Mouse (Mus musculus) monocyte, adult 2 months (primary cell): ENCODE data around the gene Smad6.

ENCODE experiments used
- DNase-seq, 2 experiments: peaks; one replicate each; pipeline ENCODE4 v3.0.0; 2022; ENCODE audit warnings: low spot score in 2 of 2, low read depth in 1 of 2

Smad6 gene

DNA sequence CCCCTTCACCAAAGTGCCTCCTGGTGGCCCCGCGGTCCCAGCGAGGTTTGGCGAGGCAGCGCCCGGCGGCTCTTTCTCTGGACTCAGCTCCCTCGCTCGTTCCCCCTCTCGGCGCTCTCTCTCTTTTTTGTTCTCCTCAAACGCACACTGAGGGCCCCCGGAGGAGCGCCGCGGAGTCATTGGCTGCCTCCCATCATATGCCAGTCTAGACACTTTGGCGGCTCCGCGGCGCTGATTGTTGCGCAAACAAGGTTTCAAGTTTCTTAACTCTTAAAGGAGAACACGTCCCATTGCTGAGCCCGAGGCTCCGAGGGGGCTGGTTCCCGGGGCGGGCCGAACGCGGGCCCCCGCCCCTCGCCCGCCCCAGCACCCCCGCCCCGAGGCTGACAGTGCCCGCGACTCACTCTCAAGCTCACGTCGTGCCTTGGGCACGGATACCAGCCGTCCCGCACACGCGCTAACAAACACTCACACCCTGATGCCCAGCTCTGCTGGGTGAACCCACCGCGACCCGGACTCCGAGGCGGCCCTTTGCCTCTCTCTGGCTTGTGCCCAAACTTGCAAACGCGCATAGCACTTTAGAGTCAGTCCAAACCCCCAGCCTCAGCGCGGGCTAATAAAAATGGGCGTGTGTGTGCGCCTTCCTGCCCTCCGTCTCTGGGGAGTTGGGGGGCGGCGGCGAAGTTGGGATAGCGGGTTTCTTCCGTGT, at the start of gene Smad6:
Smad6 (minus strand) TSS at position 207 of the 709 bp plus-strand sequence.
- DNase-seq = peak; percentile 69 to 81

DNA sequence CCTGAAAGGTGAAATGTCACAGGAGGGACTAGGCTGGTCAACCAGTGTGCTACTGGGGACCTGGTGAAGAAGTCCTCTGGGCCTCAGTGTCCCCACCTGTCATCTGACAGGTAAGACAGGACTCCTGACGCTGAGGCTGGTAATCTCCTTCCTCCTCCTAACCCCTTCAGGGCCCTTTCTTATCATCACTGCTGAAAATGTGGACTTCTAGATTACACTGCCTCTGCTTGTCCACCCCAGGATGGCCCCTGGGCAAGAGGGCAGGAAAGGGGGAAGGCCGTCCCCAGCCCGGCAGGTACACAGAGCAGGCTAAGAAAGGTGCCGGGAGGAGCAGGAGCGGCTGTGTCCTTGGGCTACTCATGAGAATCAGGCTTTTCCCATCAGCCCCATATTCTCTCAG, 48.8 kb upstream of the Smad6 start:
- DNase-seq = no peak

DNA sequence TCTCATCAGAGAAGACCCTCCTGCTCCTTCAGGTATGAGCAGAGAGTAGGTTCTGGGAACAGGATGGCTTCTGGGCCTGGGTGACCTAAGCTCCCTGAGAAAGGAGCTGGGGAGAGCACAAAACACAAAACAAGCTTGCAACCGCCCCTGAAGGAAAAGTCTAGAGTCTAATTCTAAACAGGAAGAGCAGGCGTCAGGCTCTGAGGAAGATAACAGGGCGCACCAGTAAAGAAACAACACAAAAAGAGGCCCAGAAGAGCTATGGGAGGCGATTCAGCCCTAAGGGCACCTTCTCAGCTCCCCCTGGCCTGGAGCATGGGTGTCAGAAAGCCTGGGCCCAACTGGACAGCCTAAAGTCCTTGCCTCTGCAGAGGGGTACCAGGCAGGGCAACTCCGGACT, 47.3 kb upstream of the Smad6 start:
- no peak for DNase-seq

DNA sequence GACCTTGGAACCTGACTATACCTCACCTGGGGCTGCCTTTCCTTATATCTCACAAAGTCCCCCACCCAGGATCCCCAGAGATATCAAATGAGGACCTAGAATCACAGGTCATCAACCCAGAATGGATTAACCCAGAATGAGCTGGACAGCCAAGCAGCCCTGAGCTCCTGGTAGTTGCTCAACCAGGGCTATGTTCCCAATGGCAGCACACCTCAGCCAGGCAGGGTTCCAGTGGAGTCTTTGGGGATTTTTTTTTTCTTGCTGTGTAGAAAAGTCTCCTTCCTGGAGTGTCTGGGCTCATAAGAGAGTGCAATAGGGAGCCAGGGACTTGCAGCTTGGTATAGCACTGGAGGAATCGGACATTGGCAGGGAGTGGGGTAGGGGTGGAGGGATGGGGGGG, 46.7 kb upstream of the Smad6 start:
- DNase-seq = no peak

DNA sequence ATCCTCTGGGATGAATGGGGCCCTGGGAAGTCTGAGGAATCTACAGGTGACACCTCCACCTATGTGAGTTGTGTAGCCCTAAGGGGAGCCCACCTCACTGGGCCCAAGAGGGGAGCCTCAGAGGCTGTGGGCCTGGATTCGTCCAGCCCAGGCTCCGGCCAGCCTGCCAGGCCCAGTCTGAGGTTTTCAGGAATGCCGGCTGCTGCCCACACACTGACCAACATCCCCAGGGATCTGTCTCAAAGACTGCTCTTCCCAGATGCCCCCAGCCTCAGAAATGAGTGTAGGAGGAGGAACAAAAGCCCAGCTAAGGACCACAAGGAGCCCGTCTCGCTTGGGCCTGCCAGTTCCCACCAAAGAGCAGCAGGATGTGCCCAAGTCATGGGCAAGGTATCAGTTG, 45.9 kb upstream of the Smad6 start:
- DNase-seq = no peak

DNA sequence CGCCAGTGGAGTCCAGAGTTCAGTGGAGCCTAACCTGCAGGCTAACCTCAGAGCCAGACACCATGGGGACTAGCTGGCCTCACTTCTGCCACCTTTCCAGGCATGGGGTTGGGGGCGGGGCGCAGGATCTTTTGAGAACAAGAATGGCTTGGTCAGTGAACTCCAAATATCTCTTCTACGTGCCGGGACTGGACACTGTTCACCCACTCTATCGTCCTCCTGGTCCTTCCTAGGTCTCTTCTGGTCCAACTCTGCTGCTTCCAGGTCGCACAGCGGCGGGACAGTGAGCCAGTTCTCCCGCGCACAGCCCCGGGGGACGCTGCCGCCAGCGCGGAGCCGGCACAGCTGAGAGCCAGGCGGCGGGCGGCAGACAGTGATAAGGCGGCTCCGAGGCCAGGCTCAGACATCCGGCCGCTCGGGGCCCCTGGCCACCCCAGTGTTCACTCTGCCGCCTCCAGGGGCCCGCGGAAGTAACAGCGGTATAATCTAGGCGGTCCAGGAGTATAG, 38.2 kb upstream of the Smad6 start:
- DNase-seq = no peak

DNA sequence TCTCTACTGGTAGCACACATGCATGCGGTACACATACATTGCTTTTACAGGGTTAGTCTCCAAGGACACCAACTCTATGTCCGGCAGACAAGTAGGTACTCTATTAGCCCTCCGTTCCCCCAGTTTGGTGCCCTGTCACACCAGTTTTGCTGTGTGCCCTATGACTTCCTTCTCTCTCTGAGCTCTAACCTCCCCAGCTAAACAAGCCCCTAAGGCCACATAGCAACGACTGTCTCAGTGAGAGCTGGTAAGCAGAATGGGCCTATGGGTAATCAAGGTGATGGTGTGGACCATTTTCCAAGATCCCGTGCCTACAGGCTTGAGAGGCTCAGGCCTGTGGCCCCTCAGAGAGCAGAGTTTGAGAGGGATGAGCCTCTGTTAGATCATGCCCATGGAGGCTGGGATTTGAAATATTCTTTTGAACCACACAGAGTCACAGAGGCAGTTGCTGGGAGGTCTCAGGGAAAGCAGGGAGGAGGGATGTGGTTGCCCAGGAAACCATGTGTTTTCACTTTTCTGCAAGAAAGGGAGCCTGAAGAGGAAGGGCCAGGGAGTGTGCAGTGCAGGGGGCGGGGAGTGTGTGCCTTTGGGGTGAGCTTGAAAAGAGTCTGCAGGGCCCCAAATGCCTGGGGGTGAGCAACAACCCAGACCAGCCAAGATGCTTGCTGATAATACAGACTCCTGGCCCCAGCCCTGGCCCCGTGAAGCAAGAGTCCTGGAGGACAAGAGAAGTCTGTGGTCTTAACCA, 36.2 kb upstream of the Smad6 start:
- DNase-seq = no peak

DNA sequence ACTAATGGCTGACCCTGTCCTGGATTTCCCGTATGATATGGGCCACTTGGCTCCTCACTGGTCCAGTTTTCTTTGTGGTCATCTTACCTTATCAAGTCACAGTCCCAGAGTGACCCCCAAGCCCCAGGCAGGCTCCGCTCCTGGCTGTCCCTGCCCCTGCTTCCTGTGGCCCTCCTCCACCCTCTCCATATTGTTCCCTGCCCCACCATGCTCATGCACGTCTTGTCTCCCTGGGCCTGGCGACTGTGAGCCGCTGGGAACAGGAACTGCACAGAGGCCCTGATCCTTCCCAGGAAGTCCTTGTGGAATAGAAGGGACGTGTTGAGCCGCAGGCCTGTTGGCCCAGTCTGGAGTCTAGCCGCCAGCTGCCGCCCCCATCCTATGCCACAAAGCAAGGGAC, 33.3 kb upstream of the Smad6 start:
- DNase-seq = no peak

DNA sequence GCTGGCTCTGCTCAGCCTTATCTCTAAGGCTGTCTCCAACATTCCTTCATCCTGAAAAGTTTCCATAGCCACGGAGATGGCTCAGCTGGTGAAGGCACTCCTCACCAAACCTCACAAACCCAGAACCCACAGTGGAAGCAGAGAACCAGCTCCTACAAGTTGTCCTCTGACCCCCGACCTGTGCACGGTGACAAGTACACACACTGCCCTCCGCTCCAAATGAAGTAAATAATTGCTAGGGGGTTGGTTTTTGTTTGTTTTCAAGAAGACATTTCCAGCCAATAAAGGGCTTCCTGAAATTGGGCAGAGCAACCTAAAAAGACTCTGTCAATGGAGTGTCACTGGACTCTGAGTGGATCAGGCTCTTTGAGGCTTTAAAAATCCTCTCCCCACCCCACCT, 31.9 kb upstream of the Smad6 start:
- no peak for DNase-seq

DNA sequence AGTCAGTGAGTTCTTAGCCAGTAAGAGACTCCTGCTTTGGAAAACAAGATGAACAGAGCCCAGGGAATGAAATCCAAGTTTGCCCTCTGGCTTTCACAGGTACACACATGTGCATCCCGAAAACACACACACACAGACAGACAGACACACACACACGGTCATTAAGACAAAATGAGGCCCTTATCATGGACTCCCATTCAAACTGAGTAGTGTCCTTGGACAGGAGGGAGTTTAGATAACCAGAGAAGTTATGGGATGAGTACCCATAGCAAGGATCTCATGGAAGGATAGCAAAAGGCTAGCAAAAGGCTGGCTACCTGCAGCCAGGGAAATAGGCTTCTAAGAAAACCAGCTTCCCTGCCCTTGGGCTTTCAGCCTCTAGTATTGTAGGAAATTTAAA, 29.4 kb upstream of the Smad6 start:
- DNase-seq = no peak

DNA sequence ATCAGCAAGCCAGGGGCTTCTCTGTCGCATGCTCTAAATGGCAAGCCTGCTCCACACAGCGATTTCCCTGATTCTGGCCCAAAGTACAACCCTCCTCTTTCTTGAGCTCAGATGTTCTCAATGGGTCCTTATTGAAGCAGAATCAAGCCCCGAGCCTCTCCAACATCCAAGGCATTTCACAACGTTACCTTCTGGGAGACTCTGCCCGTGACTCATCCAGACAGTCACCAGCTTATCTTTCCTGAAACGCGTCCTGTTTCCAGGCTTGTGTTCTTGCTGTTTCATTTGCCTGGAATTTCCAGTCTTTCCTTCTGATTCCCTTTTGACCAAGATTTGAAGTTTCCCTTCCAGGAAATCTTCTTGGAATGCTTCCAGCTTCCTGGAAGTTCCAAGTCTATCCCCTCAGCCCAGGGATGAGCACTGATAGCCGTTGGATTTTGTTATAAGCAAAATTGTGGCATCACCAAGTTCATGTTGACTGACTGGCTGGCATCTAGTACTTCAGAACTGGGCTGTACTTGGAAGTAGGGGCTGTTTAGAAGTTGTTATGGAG, 28.7 kb upstream of the Smad6 start:
- no peak for DNase-seq

DNA sequence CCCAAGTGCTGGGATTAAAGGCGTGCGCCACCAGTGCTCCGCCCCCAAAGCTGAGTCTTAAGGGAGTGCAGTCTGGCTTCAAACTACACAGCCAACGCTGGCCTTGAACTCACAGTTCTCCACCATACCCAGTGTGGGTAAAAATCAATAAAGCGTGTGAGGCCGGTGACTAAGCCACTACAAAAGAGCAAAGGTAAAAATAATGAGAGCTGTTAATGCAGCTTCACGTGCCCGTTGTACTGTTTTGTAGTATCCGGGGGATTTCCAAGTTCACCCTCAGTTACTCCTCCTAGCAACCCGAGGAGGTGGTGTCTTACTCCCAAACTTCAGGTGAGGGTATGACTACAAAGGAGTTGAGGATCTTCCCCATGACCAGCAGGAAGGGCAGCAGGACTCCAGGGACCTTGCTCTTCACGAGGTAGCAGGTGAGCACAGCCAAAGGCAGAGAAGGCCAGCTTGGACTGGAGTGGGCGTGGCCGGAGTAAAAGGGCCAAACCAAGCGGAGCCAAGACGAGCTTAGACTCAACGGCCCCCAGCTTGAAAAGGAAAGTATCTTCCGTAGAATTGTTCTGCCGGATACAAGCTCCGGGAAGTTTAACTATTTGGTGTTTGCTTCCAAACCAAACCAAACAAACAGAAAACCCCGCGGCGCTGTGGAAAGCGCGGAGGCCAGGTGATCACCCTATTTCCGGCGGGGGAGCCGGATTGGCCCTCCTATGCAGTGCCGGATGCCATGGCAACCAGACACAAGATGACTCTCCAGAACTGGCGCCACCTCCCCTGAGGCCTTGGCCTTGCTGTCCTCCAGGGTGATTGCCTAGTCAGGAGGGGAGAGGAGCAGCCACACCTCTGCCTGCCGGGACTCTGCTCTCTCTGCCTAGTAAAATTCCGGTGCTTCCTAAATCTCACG, 27.9 kb upstream of the Smad6 start:
- DNase-seq = no peak

DNA sequence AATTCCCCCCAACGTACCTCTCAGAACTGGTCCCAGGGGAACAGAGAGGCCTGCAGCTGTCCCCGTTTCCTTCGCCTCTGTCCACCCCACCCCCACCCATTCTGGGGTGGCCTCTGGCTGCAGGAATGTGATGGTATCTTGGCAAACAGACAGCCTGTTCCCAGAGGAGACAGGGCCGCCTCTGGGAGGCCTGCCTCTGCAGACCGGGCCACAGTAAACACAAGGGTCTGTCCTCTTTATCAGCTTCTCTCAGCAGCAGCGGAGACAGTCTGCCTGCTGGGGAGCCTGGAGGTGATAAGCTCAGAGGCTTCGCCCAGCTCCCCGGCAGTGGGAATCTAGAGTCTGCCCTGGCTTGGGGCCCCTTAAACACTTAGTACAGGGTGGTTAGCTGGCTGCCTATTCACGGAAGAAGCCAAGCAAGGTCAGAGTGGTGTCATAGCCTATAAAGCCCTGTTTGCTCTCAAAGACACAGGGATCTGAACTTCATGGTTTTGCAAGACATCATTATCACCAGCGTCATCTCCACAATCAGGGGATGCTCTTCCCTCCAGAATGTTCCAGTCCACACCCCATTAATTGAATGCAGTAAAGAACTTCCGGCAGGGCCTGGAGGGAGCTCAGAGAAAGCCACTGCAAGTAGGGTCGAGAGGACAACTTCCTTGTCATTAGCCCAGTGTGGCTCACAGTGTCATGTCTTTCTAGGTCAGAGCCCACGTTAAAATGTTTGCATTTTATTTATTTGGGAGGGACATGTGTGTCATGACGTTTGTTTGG, 23.4 kb upstream of the Smad6 start:
- DNase-seq = no peak

DNA sequence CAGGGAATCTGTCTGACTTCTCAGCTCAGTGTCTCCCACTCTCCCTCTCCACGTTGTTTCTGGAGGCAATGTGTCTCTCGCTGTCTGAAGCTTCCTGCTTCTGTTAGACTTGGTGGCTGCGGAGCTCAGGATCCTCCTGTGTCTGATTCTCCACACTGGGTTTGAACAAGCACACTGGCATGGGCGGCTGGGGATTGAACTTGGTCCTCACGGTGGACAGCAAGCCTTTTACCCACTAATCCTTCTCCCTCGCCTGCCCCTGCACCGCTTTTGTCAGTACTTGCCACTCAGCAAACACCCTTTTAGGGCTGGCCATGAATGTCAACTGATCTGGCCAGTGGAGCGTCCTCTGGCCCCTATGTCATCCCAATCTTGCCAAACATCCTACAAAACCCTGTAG, 22.5 kb upstream of the Smad6 start:
- no peak for DNase-seq

DNA sequence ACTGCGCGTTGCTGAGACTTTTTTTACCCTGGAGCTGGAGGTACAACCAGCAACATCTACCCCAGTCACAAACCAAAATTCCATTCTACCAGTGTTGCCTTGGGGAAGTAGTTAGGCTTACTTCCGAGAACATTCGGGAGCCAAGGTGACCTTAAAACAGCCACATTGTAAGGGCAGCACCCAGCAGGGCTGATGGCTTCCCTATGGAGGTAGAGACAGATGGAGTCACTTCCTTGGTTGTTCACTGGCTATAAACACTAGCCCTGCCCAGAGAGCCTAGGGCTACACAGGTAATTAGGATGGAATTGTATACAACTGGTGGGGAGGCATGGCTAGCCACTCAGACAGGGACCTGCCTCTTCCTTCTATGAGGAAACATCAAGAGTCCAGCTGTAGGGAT, 21.1 kb upstream of the Smad6 start:
- no peak for DNase-seq

DNA sequence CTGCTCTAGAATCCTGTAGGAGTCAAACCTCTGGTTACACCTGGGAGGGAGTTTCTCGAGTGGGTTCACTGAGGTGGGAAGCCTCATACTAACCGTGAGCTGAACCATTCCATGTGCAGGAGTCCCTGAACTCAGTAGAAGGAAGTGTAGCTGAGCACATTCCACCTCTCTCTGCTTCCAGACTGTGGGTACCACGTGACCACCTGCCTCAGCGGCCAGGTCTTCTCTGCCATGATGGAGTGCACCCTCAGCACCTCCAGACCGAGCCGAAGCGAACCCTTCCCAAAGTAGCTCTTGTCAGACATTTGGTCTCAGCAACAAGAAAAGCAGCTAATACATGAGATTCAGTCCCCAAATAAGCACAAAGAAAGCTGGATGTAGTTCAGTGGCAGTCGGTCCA, 20.4 kb upstream of the Smad6 start:
- DNase-seq = no peak

DNA sequence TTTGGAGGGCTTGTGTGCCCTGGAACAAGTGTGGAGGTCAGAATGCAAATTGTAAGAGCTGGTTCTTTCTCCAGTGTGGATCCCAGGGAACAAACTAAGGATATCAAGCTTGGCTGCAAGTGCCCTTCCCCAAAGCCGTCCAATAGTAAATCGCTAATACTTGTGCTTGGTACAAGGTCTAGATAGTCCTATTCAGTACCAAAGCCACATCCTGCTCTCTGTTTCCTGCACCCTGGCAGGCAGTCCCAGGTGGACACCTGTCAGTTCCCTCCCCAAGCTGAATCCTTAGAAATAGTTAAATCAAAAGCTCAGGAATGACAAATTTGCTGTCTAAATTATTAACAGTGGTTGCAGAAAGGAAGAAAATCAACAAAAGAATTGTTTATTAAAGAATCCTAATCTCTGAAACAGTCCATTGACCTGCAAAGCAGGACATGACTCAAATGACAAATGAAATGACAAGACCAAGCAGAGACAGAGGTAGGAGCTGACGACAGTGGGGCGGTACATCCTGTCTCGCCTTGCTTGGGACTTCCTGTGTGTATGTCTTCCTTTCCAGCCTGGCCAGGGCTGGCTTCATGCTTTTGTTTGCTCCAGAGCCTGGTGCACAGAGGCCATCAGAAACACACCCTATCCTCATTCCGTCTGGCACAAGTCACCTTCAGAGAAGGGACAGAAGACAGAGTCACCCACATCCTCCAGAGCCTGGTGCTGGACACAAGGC, 8.2 kb upstream of the Smad6 start:
- DNase-seq = no peak

DNA sequence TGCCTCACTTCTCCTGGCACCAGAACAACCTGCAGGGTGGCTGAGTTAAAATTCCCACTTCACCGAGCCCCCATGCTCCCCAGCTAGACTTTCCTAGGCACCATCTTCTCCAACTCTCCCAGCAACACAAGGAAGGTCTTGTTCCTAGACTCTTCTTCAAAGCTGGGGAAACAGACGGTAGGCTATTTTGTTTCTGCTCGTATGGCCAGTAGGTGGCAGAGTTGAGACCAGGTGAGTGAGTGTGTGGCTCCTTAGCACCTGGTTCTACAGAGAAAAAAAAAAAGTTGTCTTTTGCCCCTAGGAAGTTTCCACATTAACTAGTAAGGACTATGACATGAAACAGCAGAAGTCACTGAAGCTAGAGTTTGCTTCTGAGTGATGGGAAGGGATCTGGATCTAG, 3.7 kb upstream of the Smad6 start:
- no peak for DNase-seq

DNA sequence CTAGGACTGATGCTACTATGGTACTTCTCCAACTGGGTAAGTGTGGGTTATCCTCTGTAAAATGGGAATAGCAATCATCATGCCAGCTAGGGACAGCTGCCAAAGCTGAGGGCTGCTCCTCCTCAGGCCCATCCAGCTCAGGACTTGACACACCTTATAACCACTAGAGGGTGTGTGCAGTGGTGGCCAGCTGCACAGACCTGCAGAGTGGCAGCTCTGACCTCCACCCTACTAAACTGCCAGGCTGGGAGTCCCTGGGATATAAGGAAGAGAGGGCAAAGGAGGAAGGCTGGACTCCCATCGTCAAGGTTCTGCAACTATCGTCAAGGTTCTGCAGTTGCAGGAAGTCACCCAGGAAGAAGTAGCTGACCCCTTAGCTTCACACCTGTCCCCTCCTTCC, 3.1 kb upstream of the Smad6 start:
- DNase-seq = no peak
